Mouse (Mus musculus) forebrain, embryonic 12.5 days (tissue): ENCODE measurements around the gene Sesn2. TPM values are rescaled to one million over a fixed set of nuclear protein-coding genes. Genes with fewer than 3 reads are reported as not detected.
A peak's percentile ranks its signal among the peaks of the same experiment; 100 is the strongest.
"Not testable (repeated sequence)": the region's sequence is repeated elsewhere in the genome, so short reads cannot be mapped to it uniquely, and the experiment has no call there.

Experiments used
- ATAC-seq: fragments of 200-750 bp; cut with Nextera tagmentation; 2 replicates; pipeline ENCODE4 v1.8.0; 2017; ENCODE audit warnings: moderate TSS enrichment; ENCODE audit not compliant: low FRiP score
- H3K27ac ChIP-seq: fragments of 300-500 bp; sonication (generic); 2 replicates; pipeline ENCODE4 v1.5.1; 2016; ENCODE audit warnings: mild to moderate bottlenecking
- H3K27me3 ChIP-seq: fragments of 300-500 bp; sonication (generic); 2 replicates; pipeline ENCODE4 v1.6.1; 2016; ENCODE audit warnings: mild to moderate bottlenecking
- H3K36me3 ChIP-seq: fragments of 300-500 bp; sonication (generic); replicated peaks from 2 replicates; pipeline ENCODE4 v1.6.1; 2016; ENCODE audit warnings: mild to moderate bottlenecking
- H3K4me1 ChIP-seq: fragments of 300-500 bp; sonication (generic); 2 replicates; pipeline ENCODE4 v1.6.1; 2016
- H3K4me2 ChIP-seq: fragments of 300-500 bp; sonication (generic); 2 replicates; pipeline ENCODE4 v1.6.1; 2016; ENCODE audit warnings: mild to moderate bottlenecking, moderate library complexity
- H3K4me3 ChIP-seq: fragments of 300-500 bp; sonication (generic); replicated peaks from 2 replicates; pipeline ENCODE4 v1.5.1; 2016; ENCODE audit warnings: mild to moderate bottlenecking
- H3K9ac ChIP-seq: fragments of 300-500 bp; sonication (generic); 2 replicates; pipeline ENCODE4 v1.6.1; 2016; ENCODE audit warnings: mild to moderate bottlenecking
- H3K9me3 ChIP-seq: fragments of 300-500 bp; sonication (generic); 2 replicates; pipeline ENCODE4 v1.6.1; 2016
- WGBS: fragments of 180-500 bp; shearing (Covaris S2); methylation state at CpG from one replicate; pipeline ENCODE4 v1.1.7; 2016; 5-methylcytosine and 5-hydroxymethylcytosine counted together
- polyA plus RNA-seq: library from polyadenylated mRNA; unstranded; fragments of >200 nt; fragmentation: Nextera tagmentation; extraction: Ambion mirVana; gene quantifications from 2 replicates; pipeline ENCODE4 v1.2.1, GENCODE M21; 2016

The Sesn2 gene
- 7.6 and 11.3 TPM in 2 replicates for polyA plus RNA-seq

DNA sequence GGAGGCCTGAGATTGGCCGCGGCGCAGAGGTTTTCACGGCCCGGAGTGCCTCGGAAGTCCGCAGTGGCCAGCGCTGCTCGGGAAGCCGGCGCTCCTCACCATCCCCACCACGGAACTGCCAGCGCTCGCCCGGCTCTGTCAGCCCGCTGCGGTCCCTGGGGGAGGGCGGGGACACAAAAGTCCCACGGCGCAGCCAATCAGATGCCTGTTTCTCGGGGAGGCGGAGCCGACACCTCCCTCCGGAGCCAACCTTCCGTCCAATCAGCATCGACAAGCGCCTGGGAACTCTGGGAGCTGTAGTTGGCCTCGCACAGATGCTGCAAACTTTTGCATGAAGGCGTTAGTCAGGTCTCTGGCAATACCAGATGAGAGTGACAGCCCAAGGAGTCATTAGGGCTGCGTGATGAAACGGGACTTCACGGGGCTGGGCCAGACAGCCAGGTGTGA is at the start of gene Sesn2:
Gene Sesn2 (minus strand): TSS at position 150 of the 447 bp plus-strand sequence.
- H3K4me2 ChIP-seq: peak within 1 kb of the TSS; percentile 83
- peak within 1 kb of the TSS; percentile 75 for H3K27ac ChIP-seq
- H3K9ac ChIP-seq: peak within 1 kb of the TSS; percentile 67
- peak; percentile 94 for ATAC-seq
- under 1% methylated on average over 32 of the region's 32 CpGs for WGBS
- peaks cover 19% of the 10 kb centered on the region for H3K27me3 ChIP-seq
- peaks cover 19% of the 10 kb centered on the region for H3K4me1 ChIP-seq
- H3K36me3 ChIP-seq: no peaks in the 10 kb centered on the region
- peak within 1 kb of the TSS; percentile 64 for H3K4me3 ChIP-seq
- H3K9me3 ChIP-seq: no peaks in the 10 kb centered on the region

DNA sequence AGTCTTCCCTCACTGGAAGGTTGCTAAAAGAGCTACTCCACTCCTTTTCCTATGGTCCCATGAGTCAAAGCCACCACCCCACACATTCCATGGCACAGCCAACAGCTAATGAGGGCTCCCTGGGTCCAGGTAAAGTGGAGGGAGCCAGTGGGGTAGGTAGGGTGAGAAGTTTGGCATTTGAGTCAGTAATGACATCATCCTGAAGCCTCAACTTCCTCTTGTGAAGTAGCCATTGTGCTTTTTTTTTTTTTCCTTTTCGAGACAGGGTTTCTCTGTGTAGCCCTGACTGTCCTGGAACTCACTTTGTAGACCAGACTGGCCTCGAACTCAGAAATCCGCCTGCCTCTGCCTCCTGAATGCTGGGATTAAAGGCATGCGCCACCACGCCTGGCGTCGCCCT is 45.2 kb upstream of the Sesn2 start:
- 90% methylated on average over 7 of the region's 7 CpGs for WGBS
- not testable (repeated sequence) for H3K4me2 ChIP-seq, H3K4me1 ChIP-seq, H3K27me3 ChIP-seq, H3K27ac ChIP-seq, H3K4me3 ChIP-seq, H3K9ac ChIP-seq, H3K9me3 ChIP-seq, ATAC-seq
- peaks cover 44% of the 10 kb centered on the region for H3K36me3 ChIP-seq

DNA sequence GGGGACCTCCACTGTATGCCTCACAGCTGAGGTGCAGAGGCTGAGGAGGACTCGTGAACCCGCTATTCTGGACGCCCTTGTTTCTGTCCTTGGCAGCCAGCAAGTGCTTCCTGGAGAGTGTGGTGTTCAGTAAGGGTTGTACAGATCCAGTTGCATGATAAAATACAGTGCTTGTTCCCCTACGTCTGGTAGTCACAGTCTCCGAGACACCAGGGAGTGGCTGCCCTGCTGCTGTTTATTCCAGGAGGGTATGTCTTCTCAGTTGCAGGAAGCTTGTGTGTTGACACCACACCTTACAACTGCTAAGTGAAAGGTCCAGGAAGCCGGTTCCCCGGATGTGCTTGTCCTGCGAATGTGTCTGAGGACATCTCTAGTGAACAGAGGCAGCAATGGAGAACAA is 44.4 kb upstream of the Sesn2 start:
- Histone ChIP-seq H3K27me3 (no peaks in the 10 kb centered on the region), H3K9ac (no peak overlapping the region), H3K4me2 (no peak overlapping the region), H3K36me3 (peaks cover 52% of the 10 kb centered on the region), H3K27ac (no peak overlapping the region), H3K4me1 (no peaks in the 10 kb centered on the region), H3K9me3 (no peaks in the 10 kb centered on the region), H3K4me3 (no peak overlapping the region)
- 89% methylated on average over 8 of the region's 8 CpGs for WGBS
- no peak for ATAC-seq

DNA sequence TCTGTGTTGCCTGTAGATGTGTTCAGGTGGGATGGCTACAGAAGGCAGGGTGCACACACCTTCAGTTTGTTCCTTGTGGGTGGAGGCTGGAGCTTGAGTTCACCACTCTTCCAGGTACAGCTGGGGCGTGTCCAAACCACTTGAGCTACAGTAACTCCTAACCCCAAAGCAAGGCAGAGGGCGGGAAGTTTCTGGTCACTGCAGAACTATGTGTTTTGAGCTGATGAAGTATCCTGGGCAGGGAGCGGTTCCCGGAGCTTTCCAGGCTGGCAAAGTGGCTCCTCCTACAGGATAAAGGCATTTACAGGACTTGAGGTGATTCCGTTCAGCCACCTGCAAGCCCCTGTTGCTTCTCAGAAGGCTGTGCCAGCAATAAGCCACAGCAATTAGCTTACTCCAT is 43.9 kb upstream of the Sesn2 start:
- Histone ChIP-seq H3K4me3 (no peak overlapping the region), H3K4me1 (no peaks in the 10 kb centered on the region), H3K4me2 (no peak overlapping the region), H3K36me3 (peaks cover 57% of the 10 kb centered on the region), H3K27me3 (no peaks in the 10 kb centered on the region), H3K9ac (no peak overlapping the region), H3K9me3 (no peaks in the 10 kb centered on the region), H3K27ac (no peak overlapping the region)
- no peak for ATAC-seq
- WGBS: 80% methylated on average over 5 of the region's 5 CpGs

DNA sequence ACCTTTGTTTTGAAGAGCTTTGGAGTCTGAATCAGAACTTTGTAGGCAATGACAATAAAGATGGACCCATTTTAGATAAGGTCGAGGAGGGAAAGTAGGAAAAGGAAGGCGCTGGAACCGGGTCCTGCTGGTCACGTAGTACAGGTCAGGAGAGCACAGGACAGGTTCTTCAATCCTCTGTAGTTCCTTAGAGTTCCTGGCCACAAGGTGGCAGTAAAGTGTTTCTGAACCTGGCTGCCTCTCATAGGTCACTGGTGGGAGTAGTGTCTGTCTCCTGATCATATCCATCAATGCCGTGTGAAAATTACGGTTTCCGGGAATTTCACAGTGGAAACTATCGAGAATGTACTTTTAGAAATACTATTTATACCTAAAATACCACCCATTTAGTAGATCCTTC is 35.5 kb upstream of the Sesn2 start:
- Histone ChIP-seq H3K36me3 (peaks cover 91% of the 10 kb centered on the region), H3K27me3 (no peaks in the 10 kb centered on the region)
- 49% methylated on average over 8 of the region's 8 CpGs for WGBS

DNA sequence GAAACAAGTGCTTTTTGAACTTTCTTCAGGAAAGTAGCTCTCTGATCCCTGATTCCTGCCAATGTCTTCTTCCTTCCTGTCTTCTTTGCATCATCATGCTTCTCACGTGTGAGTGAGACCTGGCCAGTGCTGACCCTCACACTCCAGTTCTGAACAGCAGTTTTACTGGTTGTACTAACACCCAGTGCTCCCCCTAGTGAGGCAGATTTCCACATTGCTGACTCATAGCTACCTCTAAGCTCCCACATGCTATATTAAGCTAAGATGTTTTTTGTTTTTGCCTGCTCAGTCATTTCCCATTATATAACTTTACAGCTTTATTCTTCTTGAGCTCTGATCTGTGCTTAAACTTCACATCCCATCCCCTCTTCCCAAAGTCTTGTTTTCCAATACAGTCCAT is 32.4 kb upstream of the Sesn2 start:
- no peaks in the 10 kb centered on the region for H3K27me3 ChIP-seq
- peaks cover 84% of the 10 kb centered on the region for H3K36me3 ChIP-seq
- H3K4me3 ChIP-seq: no peak overlapping the region
- H3K4me2 ChIP-seq: no peak overlapping the region
- no peak overlapping the region for H3K9ac ChIP-seq
- no peak for ATAC-seq
- H3K9me3 ChIP-seq: no peaks in the 10 kb centered on the region
- H3K27ac ChIP-seq: no peak overlapping the region
- H3K4me1 ChIP-seq: no peaks in the 10 kb centered on the region
- 79% methylated on average over 1 of the region's 1 CpGs for WGBS

More for the DNA sequence above, 35.5 kb upstream of the Sesn2 start:
- Histone ChIP-seq H3K9ac (no peak overlapping the region), H3K4me3 (no peak overlapping the region), H3K4me1 (no peaks in the 10 kb centered on the region), H3K27ac (no peak overlapping the region), H3K4me2 (no peak overlapping the region), H3K9me3 (no peaks in the 10 kb centered on the region)
- ATAC-seq: no peak

DNA sequence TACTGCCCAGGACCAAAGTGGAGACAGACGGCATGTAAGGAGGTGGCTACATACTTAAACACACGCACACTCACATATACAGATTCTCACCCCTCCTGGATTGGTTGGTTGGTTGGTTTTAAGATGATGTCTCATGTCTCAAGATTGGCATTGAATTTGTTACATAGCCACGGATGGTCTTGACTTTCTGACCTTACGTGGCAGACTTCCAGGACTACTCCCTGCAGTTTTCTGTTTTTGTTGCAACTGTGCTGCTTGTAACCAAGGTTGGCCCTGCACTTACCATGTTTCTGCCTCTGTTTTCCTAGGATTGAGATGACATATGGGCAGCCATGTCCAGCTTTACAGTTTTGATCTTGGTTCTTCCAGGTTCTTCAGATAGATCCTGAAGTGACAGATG is 31.1 kb upstream of the Sesn2 start:
- peaks cover 11% of the 10 kb centered on the region for H3K4me1 ChIP-seq
- no peak overlapping the region for H3K9ac ChIP-seq
- H3K9me3 ChIP-seq: no peaks in the 10 kb centered on the region
- no peak for ATAC-seq
- no peak overlapping the region for H3K27ac ChIP-seq
- no peak overlapping the region for H3K4me2 ChIP-seq
- H3K4me3 ChIP-seq: no peak overlapping the region
- peaks cover 74% of the 10 kb centered on the region for H3K36me3 ChIP-seq
- WGBS: 93% methylated on average over 4 of the region's 4 CpGs
- H3K27me3 ChIP-seq: no peaks in the 10 kb centered on the region

DNA sequence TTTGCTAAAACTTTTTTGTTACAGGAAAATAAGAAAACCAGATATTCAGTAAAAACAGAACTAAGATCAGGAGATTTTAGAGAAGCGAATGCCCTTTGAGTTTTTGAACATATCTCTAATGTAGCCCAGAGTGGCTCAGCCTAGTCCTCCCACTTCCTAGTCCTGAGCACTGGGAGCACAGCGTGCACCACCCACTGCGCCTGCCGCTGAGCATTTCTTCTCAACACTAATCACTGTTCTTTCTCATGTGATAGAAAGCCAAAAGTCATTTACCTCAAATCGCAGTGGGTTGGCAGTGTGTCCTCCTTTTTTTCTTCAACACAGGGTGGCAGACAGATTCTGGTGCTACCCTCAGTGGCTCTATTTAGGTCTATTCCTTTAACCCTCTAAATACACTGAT is 29.2 kb upstream of the Sesn2 start:
- Histone ChIP-seq H3K4me1 (peaks cover 17% of the 10 kb centered on the region), H3K4me3 (no peak overlapping the region), H3K27ac (no peak overlapping the region), H3K27me3 (no peaks in the 10 kb centered on the region), H3K9me3 (no peaks in the 10 kb centered on the region), H3K36me3 (peaks cover 58% of the 10 kb centered on the region), H3K4me2 (no peak overlapping the region), H3K9ac (no peak overlapping the region)
- WGBS: 92% methylated on average over 5 of the region's 5 CpGs
- no peak for ATAC-seq

DNA sequence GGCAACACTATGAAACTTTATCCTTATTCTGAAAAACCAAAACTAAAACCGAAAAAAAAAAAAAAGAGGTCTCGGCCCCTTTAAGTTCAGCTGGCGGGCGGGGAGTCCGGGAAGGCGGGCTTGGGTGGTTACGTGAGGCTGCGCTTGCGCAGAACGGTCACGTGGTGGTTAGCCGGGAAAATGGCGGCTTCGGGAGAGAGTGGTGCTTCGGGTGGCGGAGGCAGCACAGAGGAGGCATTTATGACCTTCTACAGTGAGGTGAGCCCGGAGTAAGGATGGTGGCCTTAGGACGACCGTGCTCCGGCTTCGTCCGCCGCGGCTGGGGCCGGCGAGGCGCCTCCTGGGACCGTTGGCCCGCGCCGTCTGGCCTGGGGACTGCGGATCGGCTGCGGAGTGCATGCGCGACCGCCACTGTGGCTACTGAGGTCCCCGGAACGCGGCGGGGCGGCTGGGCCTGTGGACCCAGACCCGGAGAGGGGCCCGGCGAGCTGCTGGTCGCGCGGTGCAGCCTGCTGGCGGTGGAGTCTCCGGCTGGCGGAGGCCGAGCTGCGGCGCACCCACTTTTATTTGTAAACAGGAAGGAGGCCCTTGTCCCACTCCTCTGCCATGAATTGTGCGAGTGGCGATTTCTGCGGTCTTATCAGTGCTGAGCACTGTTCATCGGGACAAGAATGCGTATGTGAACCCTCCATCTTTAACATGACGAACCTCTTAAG is 25.3 kb upstream of the Sesn2 start, which contains the start of gene Dnajc8:
Gene Dnajc8 (plus strand): TSS at position 145 of the 716 bp plus-strand sequence.
- Histone ChIP-seq H3K36me3 (peaks cover 27% of the 10 kb centered on the region), H3K27ac (peak within 1 kb of the TSS; percentile 76), H3K4me1 (peaks cover 38% of the 10 kb centered on the region), H3K4me2 (peak within 1 kb of the TSS; percentile 88), H3K9me3 (no peaks in the 10 kb centered on the region), H3K9ac (peak within 1 kb of the TSS; percentile 93), H3K4me3 (peak within 1 kb of the TSS; percentile 97), H3K27me3 (no peaks in the 10 kb centered on the region)
- peak; percentile 83 for ATAC-seq
- under 1% methylated on average over 60 of the region's 60 CpGs for WGBS

DNA sequence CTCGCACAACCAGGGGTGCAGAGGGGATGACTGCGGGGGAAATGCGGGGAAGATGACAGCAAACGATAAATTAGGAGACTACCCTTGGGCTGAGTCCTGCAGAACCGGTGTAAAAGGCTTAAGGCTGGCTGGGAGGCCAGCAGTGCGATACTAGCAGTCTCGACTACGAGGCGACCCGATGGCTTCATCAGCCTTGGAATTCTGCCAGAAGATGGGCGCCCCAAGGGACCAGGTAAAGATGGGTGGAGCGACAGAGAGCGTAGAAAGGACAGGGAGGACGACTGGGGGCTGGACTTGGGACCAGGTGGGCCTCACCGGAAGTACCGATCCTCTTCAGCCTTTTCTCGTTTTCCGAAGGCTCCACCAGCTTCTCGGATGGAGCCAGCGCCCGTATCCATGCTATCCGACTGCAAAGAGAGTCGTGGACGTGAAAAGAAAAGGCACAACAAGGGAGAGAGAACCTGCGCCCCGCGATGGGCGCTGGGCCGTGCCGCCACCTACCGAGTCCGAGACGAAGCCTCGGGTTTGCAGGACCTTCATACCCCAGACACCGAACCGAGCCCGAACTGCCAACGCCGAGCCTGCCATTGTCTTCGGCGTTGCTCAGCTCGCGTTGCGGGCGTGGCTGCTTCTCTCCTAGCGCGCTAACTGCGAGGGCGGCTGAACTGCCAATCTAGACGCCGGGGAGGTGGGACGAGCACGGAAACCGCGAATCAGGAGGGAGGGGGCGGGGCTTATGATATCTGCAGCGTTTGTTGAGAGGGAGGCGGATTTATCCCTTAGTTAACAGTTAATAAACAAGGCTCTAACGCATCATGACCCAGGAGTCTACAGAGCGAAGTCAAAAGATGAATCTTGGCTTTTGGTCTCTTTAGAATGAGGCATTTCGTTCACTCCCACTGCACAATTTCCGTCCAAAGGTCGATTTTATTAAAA is 22.9 kb upstream of the Sesn2 start, which contains the start of gene Atpif1:
Gene Atpif1 (minus strand): TSS at position 679 of the 936 bp plus-strand sequence.
- ATAC-seq: peak; percentile 89
- Histone ChIP-seq H3K9ac (peak within 1 kb of the TSS; percentile 89), H3K4me1 (peaks cover 38% of the 10 kb centered on the region), H3K9me3 (no peaks in the 10 kb centered on the region), H3K36me3 (peaks cover 24% of the 10 kb centered on the region), H3K27me3 (no peaks in the 10 kb centered on the region), H3K4me2 (peak within 1 kb of the TSS; percentile 79), H3K4me3 (peak within 1 kb of the TSS; percentile 78), H3K27ac (peak within 1 kb of the TSS; percentile 92)
- WGBS: under 1% methylated on average over 63 of the region's 63 CpGs

DNA sequence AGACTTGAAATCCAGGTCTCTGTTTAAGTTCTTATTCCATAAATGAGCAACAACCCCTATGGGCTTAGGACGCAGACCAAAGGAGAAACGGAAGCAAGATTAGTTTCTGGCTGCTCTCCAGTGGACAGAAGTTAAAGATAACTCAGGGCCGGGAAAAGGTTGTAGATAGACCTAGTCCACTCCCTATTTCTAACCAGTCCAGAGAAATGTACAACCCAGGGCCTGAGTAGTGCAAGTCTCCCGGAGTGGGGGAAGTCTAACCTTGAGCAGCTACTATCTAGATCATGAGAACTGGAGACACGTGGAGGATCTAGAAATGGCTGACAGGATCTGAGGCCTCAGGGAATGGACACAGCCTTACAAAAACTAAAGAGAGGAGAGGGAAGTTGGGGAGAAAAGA is 22.2 kb upstream of the Sesn2 start:
- H3K27ac ChIP-seq: peak overlapping the region; percentile 92
- H3K9ac ChIP-seq: peak overlapping the region; percentile 89
- H3K4me2 ChIP-seq: peak overlapping the region; percentile 79
- peaks cover 38% of the 10 kb centered on the region for H3K4me1 ChIP-seq
- peak overlapping the region; percentile 78 for H3K4me3 ChIP-seq
- 34% methylated on average over 5 of the region's 5 CpGs for WGBS
- ATAC-seq: no peak
- H3K36me3 ChIP-seq: peaks cover 20% of the 10 kb centered on the region
- H3K9me3 ChIP-seq: no peaks in the 10 kb centered on the region
- H3K27me3 ChIP-seq: no peaks in the 10 kb centered on the region

DNA sequence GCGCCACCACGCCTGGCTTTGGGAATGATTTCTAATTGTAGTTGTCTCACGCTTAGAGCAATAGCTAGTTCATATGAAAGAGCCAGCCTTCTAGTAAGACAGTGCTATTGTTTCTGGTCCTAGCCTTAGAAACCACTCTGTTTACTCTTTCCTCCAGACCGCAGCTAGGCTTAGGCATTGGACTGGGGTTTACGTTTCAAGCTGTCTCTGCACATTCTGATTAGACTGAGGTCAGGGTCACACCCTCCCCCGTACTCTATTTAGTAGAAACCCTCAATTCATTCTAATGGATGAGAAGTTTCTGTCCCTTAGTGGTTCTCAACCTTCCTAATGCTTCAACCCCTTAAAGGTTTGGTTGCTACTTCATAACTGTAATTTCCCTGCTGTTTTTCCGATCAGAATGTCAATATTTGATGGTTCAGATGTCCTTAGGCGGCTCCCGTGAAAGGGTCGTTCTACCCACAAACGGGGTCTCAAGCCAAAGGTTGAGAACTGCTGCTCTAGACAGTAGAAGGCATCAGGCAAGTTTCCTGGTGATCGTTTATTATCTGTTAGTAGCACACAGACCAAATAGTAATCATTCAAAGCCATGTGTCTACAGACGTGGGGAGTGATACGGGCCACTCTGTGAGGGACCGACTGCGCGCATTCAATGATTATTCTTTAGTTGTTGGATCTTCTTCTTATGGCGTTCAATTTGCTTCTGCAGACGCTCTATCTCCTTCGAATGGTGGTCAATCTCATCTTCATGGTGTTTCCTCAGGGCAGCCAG is 19.9 kb upstream of the Sesn2 start:
- Histone ChIP-seq H3K36me3 (peaks cover 20% of the 10 kb centered on the region), H3K27ac (no peak overlapping the region), H3K9ac (no peak overlapping the region), H3K4me2 (no peak overlapping the region), H3K27me3 (no peaks in the 10 kb centered on the region), H3K4me3 (no peak overlapping the region), H3K4me1 (peaks cover 23% of the 10 kb centered on the region), H3K9me3 (no peaks in the 10 kb centered on the region)
- WGBS: 95% methylated on average over 20 of the region's 20 CpGs
- no peak for ATAC-seq
